Mouse (Mus musculus) stomach, embryonic 14.5 days (tissue): Measurements from ENCODE around the gene Hopx. TPM values are rescaled to one million over a fixed set of nuclear protein-coding genes. Genes with fewer than 3 reads are reported as not detected.

Experiments used
- ATAC-seq: fragments of 200-750 bp; cut with Nextera tagmentation; 2 replicates; pipeline ENCODE4 v1.8.0; 2017; ENCODE audit warnings: low read depth, moderate TSS enrichment; ENCODE audit not compliant: insufficient number of reproducible peaks, insufficient read depth, low FRiP score
- H3K27ac ChIP-seq: fragments of 300-500 bp; sonication (generic); 2 replicates; pipeline ENCODE4 v1.5.1; 2014; ENCODE audit warnings: mild to moderate bottlenecking, low read length, moderate library complexity, mixed read lengths
- H3K27me3 ChIP-seq: fragments of 300-500 bp; sonication (generic); 2 replicates; pipeline ENCODE4 v1.6.1; 2014; ENCODE audit warnings: low read length, control low read depth, mixed read lengths; ENCODE audit not compliant: control insufficient read depth, insufficient read depth
- H3K36me3 ChIP-seq: fragments of 300-500 bp; sonication (generic); 2 replicates; pipeline ENCODE4 v1.6.1; 2014; ENCODE audit warnings: mild to moderate bottlenecking, control low read depth, low read length, moderate library complexity, mixed read lengths; ENCODE audit not compliant: control insufficient read depth, insufficient read depth
- H3K4me1 ChIP-seq: fragments of 300-500 bp; sonication (generic); 2 replicates; pipeline ENCODE4 v1.6.1; 2014; ENCODE audit warnings: low read length, control low read depth, mixed read lengths; ENCODE audit not compliant: control insufficient read depth, insufficient read depth
- H3K4me2 ChIP-seq: fragments of 300-500 bp; sonication (generic); replicated peaks from 2 replicates; pipeline ENCODE4 v1.6.1; 2014; ENCODE audit warnings: low read depth, low read length, control low read depth
- H3K4me3 ChIP-seq: fragments of 300-500 bp; sonication (generic); 2 replicates; pipeline ENCODE4 v1.5.1; 2014; ENCODE audit warnings: low read depth, low read length, control low read depth
- H3K9ac ChIP-seq: fragments of 300-500 bp; sonication (generic); replicated peaks from 2 replicates; pipeline ENCODE4 v1.6.1; 2014; ENCODE audit warnings: low read depth, mild to moderate bottlenecking, control low read depth, low read length, moderate library complexity, mixed read lengths
- H3K9me3 ChIP-seq: fragments of 300-500 bp; sonication (generic); 2 replicates; pipeline ENCODE4 v1.6.1; 2016; ENCODE audit warnings: low read depth, low read length, control low read depth; ENCODE audit not compliant: control insufficient read depth
- WGBS: fragments of 180-500 bp; shearing (Covaris S2); extraction: QIAGEN DNeasy Blood & Tissue Kit; methylation state at CpG from one replicate; pipeline ENCODE4 v1.1.7; 2014; 5-methylcytosine and 5-hydroxymethylcytosine counted together
- polyA plus RNA-seq: library from polyadenylated mRNA; unstranded; fragments of >200 nt; fragmentation: Nextera tagmentation; extraction: Ambion mirVana; gene quantifications from 2 replicates; pipeline ENCODE4 v1.2.1, GENCODE M21; 2014

Gene Hopx
- polyA plus RNA-seq, result 0.84 and 1.2 TPM in 2 replicates

- 36% methylated on average over 33 of the region's 33 CpGs for WGBS
- H3K27ac ChIP-seq, result peak within 1 kb of the TSS; percentile 4; the same call in 1 of the 2 replicates
- H3K9ac ChIP-seq, result no peak within 1 kb of the TSS
- H3K36me3 ChIP-seq, result no peaks in the 10 kb centered on the region
- H3K4me2 ChIP-seq, result peak within 1 kb of the TSS; percentile 36
- no peaks in the 10 kb centered on the region for H3K9me3 ChIP-seq
- 0 out of 2 replicates have a peak, but pooled peaks cover 6% of the 10 kb centered on the region for H3K4me1 ChIP-seq
- peak; percentile 46; the same call in 1 of the 2 replicates for ATAC-seq
- no peak within 1 kb of the TSS for H3K4me3 ChIP-seq
- no peaks in the 10 kb centered on the region for H3K27me3 ChIP-seq
Measured at GRCm38 (mm10) chr5:77114817-77115731, at the start of gene Hopx. TSS of gene Hopx (minus strand) at chr5:77115121.

GRCm38 (mm10) chr5:77163597-77163996 lies 48.7 kb upstream of the Hopx start:
- H3K27ac ChIP-seq, result no peak overlapping the region
- no peaks in the 10 kb centered on the region for H3K9me3 ChIP-seq
- H3K9ac ChIP-seq, result no peak overlapping the region
- no peaks in the 10 kb centered on the region for H3K27me3 ChIP-seq
- H3K36me3 ChIP-seq, result no peaks in the 10 kb centered on the region
- peaks cover 8% of the 10 kb centered on the region; the same call in 1 of the 2 replicates for H3K4me1 ChIP-seq
- no peak overlapping the region for H3K4me2 ChIP-seq
- no peak overlapping the region for H3K4me3 ChIP-seq
- 68% methylated on average over 7 of the region's 7 CpGs for WGBS
- ATAC-seq, result no peak

GRCm38 (mm10) chr5:77162566-77162965 lies 47.6 kb upstream of the Hopx start:
- Histone ChIP-seq H3K9me3 (no peaks in the 10 kb centered on the region), H3K27ac (no peak overlapping the region), H3K4me2 (no peak overlapping the region), H3K4me3 (no peak overlapping the region), H3K27me3 (no peaks in the 10 kb centered on the region), H3K36me3 (no peaks in the 10 kb centered on the region), H3K4me1 (peaks cover 8% of the 10 kb centered on the region; the same call in 1 of the 2 replicates), H3K9ac (no peak overlapping the region)
- no peak for ATAC-seq
- 93% methylated on average over 3 of the region's 3 CpGs for WGBS

- no peaks in the 10 kb centered on the region for H3K36me3 ChIP-seq
- no peak for ATAC-seq
- no peak overlapping the region for H3K9ac ChIP-seq
- no peaks in the 10 kb centered on the region for H3K4me1 ChIP-seq
- no peak overlapping the region for H3K4me2 ChIP-seq
- no peak overlapping the region for H3K27ac ChIP-seq
- WGBS, result 51% methylated on average over 14 of the region's 14 CpGs
- no peaks in the 10 kb centered on the region for H3K9me3 ChIP-seq
- no peak overlapping the region for H3K4me3 ChIP-seq
- no peaks in the 10 kb centered on the region for H3K27me3 ChIP-seq
Measured at GRCm38 (mm10) chr5:77157777-77158540, 43.0 kb upstream of the Hopx start.

- WGBS, result 57% methylated on average over 5 of the region's 5 CpGs
Measured at GRCm38 (mm10) chr5:77156938-77157337, 42.0 kb upstream of the Hopx start.

GRCm38 (mm10) chr5:77155526-77155925 lies 40.6 kb upstream of the Hopx start:
- ATAC-seq, result no peak
- Histone ChIP-seq H3K9me3 (no peaks in the 10 kb centered on the region), H3K4me3 (no peak overlapping the region), H3K27ac (no peak overlapping the region), H3K4me1 (no peaks in the 10 kb centered on the region), H3K9ac (no peak overlapping the region), H3K36me3 (no peaks in the 10 kb centered on the region), H3K27me3 (no peaks in the 10 kb centered on the region), H3K4me2 (no peak overlapping the region)
- WGBS, result 84% methylated on average over 12 of the region's 12 CpGs

More at GRCm38 (mm10) chr5:77156938-77157337, 42.0 kb upstream of the Hopx start:
- H3K9ac ChIP-seq, result no peak overlapping the region
- H3K27me3 ChIP-seq, result no peaks in the 10 kb centered on the region
- H3K27ac ChIP-seq, result no peak overlapping the region
- H3K4me1 ChIP-seq, result no peaks in the 10 kb centered on the region
- H3K4me3 ChIP-seq, result no peak overlapping the region
- no peak for ATAC-seq
- no peak overlapping the region for H3K4me2 ChIP-seq
- H3K36me3 ChIP-seq, result no peaks in the 10 kb centered on the region
- H3K9me3 ChIP-seq, result no peaks in the 10 kb centered on the region

GRCm38 (mm10) chr5:77154812-77155211 lies 39.9 kb upstream of the Hopx start:
- H3K4me3 ChIP-seq, result no peak overlapping the region
- ATAC-seq, result no peak
- no peak overlapping the region for H3K9ac ChIP-seq
- H3K36me3 ChIP-seq, result no peaks in the 10 kb centered on the region
- H3K27ac ChIP-seq, result no peak overlapping the region
- no peaks in the 10 kb centered on the region for H3K4me1 ChIP-seq
- no peak overlapping the region for H3K4me2 ChIP-seq
- H3K27me3 ChIP-seq, result no peaks in the 10 kb centered on the region
- no peaks in the 10 kb centered on the region for H3K9me3 ChIP-seq
- 73% methylated on average over 5 of the region's 5 CpGs for WGBS

- Histone ChIP-seq H3K27me3 (no peaks in the 10 kb centered on the region), H3K4me2 (no peak overlapping the region), H3K27ac (no peak overlapping the region), H3K4me3 (no peak overlapping the region), H3K4me1 (no peaks in the 10 kb centered on the region), H3K36me3 (no peaks in the 10 kb centered on the region), H3K9me3 (no peaks in the 10 kb centered on the region), H3K9ac (no peak overlapping the region)
- WGBS, result 85% methylated on average over 3 of the region's 3 CpGs
- no peak for ATAC-seq
Measured at GRCm38 (mm10) chr5:77151738-77152137, 36.8 kb upstream of the Hopx start.
